Mouse (Mus musculus) forebrain, embryonic 10.5 days (tissue): ENCODE results near the gene Adam33. TPM values are rescaled to one million over a fixed set of nuclear protein-coding genes. Genes with fewer than 3 reads are reported as not detected.
"Not testable (repeated sequence)": the region's sequence is repeated elsewhere in the genome, so short reads cannot be mapped to it uniquely, and the experiment has no call there.

Source experiments
- DNase-seq: peaks from one replicate; pipeline ENCODE4 v3.0.0-alpha.2; 2017; ENCODE audit warnings: low spot score; ENCODE audit errors: extremely low spot score
- H3K27ac ChIP-seq: fragments of 300-500 bp; sonication (generic); 2 replicates; pipeline ENCODE4 v1.5.1; 2016; ENCODE audit warnings: mild to moderate bottlenecking
- H3K27me3 ChIP-seq: fragments of 300-500 bp; sonication (generic); 2 replicates; pipeline ENCODE4 v1.6.1; 2016; ENCODE audit warnings: mild to moderate bottlenecking; ENCODE audit not compliant: poor library complexity, severe bottlenecking
- H3K36me3 ChIP-seq: fragments of 300-500 bp; sonication (generic); replicated peaks from 2 replicates; pipeline ENCODE4 v1.6.1; 2016; ENCODE audit warnings: mild to moderate bottlenecking, moderate library complexity
- H3K4me1 ChIP-seq: fragments of 300-500 bp; sonication (generic); 2 replicates; pipeline ENCODE4 v1.6.1; 2016
- H3K4me3 ChIP-seq: fragments of 300-500 bp; sonication (generic); 2 replicates; pipeline ENCODE4 v1.5.1; 2016; ENCODE audit warnings: mild to moderate bottlenecking, moderate library complexity
- H3K9me3 ChIP-seq: fragments of 300-500 bp; sonication (generic); 2 replicates; pipeline ENCODE4 v1.6.1; 2016; ENCODE audit warnings: mild to moderate bottlenecking, moderate library complexity
- WGBS: fragments of 180-500 bp; shearing (Covaris S2); methylation state at CpG from one replicate; pipeline ENCODE4 v1.1.7; 2016; 5-methylcytosine and 5-hydroxymethylcytosine counted together
- microRNA-seq: library from miRNA; unstranded; fragments of <30 nt; microRNA quantifications from one replicate; pipeline ENCODE4, GENCODE M21; 2017
- polyA plus RNA-seq: library from polyadenylated mRNA; unstranded; fragments of >200 nt; fragmentation: Nextera tagmentation; extraction: Ambion mirVana; gene quantifications from 2 replicates; pipeline ENCODE4 v1.2.1, GENCODE M21; 2016

Gene Adam33
- polyA plus RNA-seq, 1 experiment from 2014 or later: 0.63 TPM

DNA sequence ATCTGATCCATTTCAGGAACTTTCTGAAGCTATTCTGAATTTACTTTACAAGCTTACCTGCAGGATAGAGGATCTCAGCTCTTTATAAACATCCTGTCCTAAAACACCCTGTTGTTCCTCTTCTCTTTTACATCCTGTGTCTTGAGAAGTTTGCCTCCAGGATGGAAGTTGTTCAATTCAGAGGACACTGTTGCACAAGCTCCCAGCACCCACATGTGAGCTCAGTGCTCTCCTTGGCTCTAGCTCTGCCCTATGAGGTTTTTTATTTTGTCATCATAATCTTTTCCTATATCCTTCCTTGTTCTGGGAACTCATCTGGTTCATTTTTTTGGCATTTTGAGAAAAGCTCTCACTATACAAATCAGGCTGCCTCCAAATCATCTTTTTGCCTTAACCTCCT lies 26.9 kb downstream of the Adam33 start:
- Histone ChIP-seq H3K27me3 (peaks cover 46% of the 10 kb centered on the region), H3K27ac (no peak overlapping the region), H3K4me1 (peaks cover 16% of the 10 kb centered on the region), H3K36me3 (no peaks in the 10 kb centered on the region), H3K9me3 (no peaks in the 10 kb centered on the region), H3K4me3 (no peak overlapping the region)
- DNase-seq: no peak

GRCm38 (mm10) chr2:131036343-131036742 lies 27.3 kb downstream of the Adam33 start:
- H3K36me3 ChIP-seq: no peaks in the 10 kb centered on the region
- peaks cover 12% of the 10 kb centered on the region for H3K4me1 ChIP-seq
- H3K4me3 ChIP-seq: no peak overlapping the region
- DNase-seq: no peak
- peaks cover 42% of the 10 kb centered on the region for H3K27me3 ChIP-seq
- no peaks in the 10 kb centered on the region for H3K9me3 ChIP-seq
- H3K27ac ChIP-seq: no peak overlapping the region
- WGBS: 89% methylated on average over 2 of the region's 2 CpGs

DNA sequence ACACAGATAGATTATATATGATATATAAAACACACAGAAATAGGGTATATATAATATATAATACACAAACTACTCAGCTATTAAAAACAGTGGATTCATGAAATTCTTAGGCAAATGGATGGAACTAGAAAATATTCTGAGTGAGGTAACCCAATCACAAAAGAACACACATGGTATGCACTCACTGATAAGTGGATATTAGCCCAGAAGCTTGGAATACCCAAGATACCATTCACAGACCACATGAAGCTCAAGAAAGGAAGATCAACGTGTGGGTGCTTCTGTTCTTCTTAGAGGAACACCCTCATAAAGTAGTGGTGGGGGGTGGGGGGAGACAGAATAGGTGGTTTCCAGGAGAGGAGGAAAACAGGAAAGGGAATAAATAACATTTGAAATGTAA lies 32.2 kb downstream of the Adam33 start:
- not testable (repeated sequence) for H3K9me3 ChIP-seq, H3K4me3 ChIP-seq, H3K4me1 ChIP-seq, DNase-seq, H3K27ac ChIP-seq, H3K36me3 ChIP-seq, H3K27me3 ChIP-seq
- WGBS: 69% methylated on average over 1 of the region's 1 CpGs

DNA sequence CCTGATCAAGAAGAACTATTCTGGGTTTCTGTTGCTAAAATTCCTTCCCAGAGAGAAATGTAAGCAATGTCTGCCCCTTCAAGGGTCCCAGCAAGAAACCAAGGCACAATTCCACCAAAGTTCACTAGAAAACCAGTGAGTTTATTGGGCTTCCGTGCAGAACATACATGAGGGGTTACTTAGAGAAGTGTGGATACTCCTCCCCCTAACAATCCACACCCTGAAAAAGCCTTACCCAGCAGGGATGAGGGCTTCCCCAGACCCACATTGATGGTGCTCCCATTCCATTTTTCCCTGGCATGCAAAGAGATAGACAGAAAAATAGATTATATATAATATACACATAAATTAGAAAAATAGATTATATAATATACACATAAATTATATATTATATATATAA lies 32.6 kb downstream of the Adam33 start:
- no peak for DNase-seq
- Histone ChIP-seq H3K27me3 (no peaks in the 10 kb centered on the region), H3K36me3 (peaks cover 6% of the 10 kb centered on the region), H3K4me3 (no peak overlapping the region), H3K27ac (no peak overlapping the region), H3K9me3 (no peaks in the 10 kb centered on the region), H3K4me1 (no peaks in the 10 kb centered on the region)
- WGBS: 94% methylated on average over 1 of the region's 1 CpGs

DNA sequence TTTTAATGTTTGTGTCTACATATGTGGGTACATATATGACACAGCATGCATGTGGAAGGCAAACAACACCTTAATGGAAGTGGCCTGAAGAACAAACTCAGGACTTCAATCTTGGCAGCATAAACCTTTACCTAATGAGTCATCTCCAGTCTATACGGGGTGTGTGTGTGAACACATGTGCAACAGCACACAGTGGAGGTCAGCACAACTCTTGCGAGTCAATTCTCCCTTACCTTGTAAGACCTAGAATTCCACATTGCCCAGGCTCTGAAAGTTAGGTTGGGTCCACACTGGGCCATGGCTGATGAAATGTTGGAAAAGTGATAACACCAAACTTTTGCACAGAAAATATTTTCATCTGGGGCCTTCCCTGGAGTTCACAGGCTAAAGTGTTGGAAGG lies 33.1 kb downstream of the Adam33 start:
- H3K27me3 ChIP-seq: no peaks in the 10 kb centered on the region
- DNase-seq: no peak
- H3K27ac ChIP-seq: no peak overlapping the region
- 90% methylated on average over 2 of the region's 2 CpGs for WGBS
- H3K9me3 ChIP-seq: no peaks in the 10 kb centered on the region
- H3K4me1 ChIP-seq: no peaks in the 10 kb centered on the region
- no peak overlapping the region for H3K4me3 ChIP-seq
- H3K36me3 ChIP-seq: peaks cover 10% of the 10 kb centered on the region

DNA sequence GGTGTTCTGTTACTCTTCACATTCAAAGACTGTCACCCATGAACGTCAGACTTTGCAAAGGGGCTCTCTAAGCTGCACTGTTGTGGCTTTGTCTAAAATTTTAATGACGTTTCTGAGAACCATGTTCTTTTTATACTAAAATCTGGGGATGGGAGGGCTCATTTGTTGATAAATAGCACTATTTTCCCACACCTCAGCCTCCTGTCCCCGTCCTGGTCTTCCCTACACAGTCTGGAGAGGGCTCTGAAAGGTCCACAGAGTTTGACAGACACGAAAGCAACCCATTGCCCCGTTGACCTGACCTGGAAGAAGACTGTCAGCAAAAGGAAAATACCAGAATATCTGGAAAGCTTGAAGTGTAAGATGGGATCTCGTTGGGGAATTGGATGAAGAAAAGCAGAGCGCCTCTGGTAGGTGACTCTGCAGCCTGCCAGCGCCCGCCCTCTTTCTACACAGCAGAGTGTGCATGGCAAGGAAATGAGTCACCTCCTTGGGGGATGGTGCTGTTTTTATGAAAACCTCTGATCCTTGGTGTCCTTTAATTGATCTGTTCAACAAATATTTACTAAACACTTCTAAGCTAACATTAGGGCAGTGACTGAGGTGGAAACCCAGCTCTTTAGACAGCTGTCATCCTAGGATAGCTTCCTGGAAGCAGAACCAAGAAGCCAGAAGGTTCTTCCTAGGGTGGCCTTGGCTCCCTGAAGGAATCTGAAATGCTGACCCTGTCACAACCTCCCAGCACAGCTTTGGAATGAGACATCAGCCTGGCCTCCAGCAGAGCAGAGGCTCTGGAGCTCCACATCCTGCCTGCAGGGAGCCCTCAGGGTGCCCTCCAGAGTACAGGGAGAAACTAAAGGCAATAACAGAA lies 34.3 kb downstream of the Adam33 start:
- no peak overlapping the region for H3K4me3 ChIP-seq
- 84% methylated on average over 9 of the region's 9 CpGs for WGBS
- peaks cover 17% of the 10 kb centered on the region for H3K36me3 ChIP-seq

GRCm38 (mm10) chr2:131026941-131027340 lies 36.7 kb downstream of the Adam33 start:
- Histone ChIP-seq H3K27me3 (no peaks in the 10 kb centered on the region), H3K4me3 (no peak overlapping the region), H3K27ac (no peak overlapping the region), H3K9me3 (no peaks in the 10 kb centered on the region), H3K4me1 (no peaks in the 10 kb centered on the region), H3K36me3 (peaks cover 38% of the 10 kb centered on the region)
- 90% methylated on average over 3 of the region's 3 CpGs for WGBS
- no peak for DNase-seq

More for the DNA sequence above, 34.3 kb downstream of the Adam33 start:
- Histone ChIP-seq H3K27me3 (no peaks in the 10 kb centered on the region), H3K9me3 (no peaks in the 10 kb centered on the region), H3K4me1 (no peaks in the 10 kb centered on the region), H3K27ac (no peak overlapping the region)
- DNase-seq: no peak

DNA sequence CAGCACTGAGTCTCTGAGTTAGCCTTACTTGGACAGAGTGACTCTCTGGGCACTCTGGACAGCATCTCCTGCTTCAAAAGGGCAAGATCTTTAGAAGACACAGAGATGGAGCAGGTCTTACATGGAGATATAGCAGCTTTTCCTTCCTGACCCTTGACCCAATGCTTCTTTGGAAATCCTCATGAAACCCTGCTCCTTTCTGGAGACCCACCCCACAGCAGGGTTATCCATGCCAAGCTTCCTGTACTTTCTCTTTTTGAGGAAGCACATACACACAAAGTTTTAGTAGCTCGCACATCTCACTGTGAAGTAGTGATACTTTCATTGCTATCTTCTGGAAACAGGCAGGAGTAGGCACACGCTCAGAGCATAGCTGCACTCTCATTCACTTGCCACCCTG lies 38.4 kb downstream of the Adam33 start:
- Histone ChIP-seq H3K4me3 (no peak overlapping the region), H3K4me1 (no peaks in the 10 kb centered on the region), H3K9me3 (no peaks in the 10 kb centered on the region), H3K27me3 (no peaks in the 10 kb centered on the region), H3K36me3 (peaks cover 45% of the 10 kb centered on the region), H3K27ac (no peak overlapping the region)
- DNase-seq: no peak
- 94% methylated on average over 2 of the region's 2 CpGs for WGBS

DNA sequence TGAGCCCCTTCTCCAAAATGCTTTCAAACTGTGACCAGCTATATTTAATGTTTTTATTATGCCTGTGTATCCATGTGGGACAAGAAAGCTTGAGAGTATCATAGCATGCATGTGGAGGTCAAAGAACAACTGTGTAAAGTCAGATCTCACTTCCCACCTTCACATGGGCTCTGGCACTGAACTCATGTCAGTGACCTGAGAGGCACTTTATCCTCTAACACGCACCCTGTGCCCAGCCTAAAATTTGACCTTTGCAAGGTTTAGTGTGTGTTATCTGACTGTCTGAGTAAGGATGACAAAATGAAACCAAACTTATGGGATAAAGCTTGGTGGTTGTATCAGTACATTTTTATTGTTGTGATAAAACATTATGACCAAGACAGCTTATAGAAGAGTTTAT lies 53.0 kb downstream of the Adam33 start:
- peaks cover 29% of the 10 kb centered on the region for H3K36me3 ChIP-seq
- no peaks in the 10 kb centered on the region for H3K9me3 ChIP-seq
- no peak for DNase-seq
- H3K27ac ChIP-seq: no peak overlapping the region
- no peaks in the 10 kb centered on the region for H3K27me3 ChIP-seq
- no peaks in the 10 kb centered on the region for H3K4me1 ChIP-seq
- WGBS: 86% methylated on average over 1 of the region's 1 CpGs
- no peak overlapping the region for H3K4me3 ChIP-seq

DNA sequence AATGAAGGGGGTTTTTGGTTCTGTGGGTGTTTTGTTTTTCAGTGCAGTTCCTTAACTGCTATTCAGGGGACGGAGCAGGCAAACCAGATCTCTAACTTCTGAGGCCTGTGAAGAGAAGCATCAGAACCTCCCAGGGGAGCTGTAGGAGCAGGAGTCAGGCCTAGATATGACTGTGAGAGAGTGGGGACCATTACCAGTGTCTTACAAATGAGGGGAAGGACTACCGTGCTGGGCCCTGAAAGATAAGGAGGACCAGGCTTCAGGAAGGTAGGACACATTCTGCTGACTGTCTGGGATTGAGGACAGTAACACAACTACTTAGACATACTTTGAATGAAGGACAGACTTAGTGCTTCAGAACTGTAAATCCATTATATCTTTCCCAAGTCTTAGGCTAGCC lies 54.5 kb downstream of the Adam33 start:
- H3K27me3 ChIP-seq: no peaks in the 10 kb centered on the region
- peaks cover 31% of the 10 kb centered on the region for H3K36me3 ChIP-seq
- H3K27ac ChIP-seq: no peak overlapping the region
- H3K4me1 ChIP-seq: no peaks in the 10 kb centered on the region
- 84% methylated on average over 2 of the region's 2 CpGs for WGBS
- H3K9me3 ChIP-seq: no peaks in the 10 kb centered on the region
- H3K4me3 ChIP-seq: no peak overlapping the region
- DNase-seq: no peak

Small RNA genes lying within 50 kb of the gene (microRNA-seq; reads per million reads assigned to microRNA genes)
- gene Mir6973b: not detected

Other genes with a start within 250 kb of the Adam33 start
- gene 4930402H24Rik, start 157.4 kb downstream of the Adam33 start, polyA plus RNA-seq: 23.9 and 24.3 TPM in 2 replicates
- gene Atrn, start 157.3 kb downstream of the Adam33 start, polyA plus RNA-seq: 5.4 and 6.6 TPM in 2 replicates
- gene Gfra4, start 20.7 kb downstream of the Adam33 start, polyA plus RNA-seq: 3.1 and 3.3 TPM in 2 replicates
- gene Siglec1, start 23.0 kb upstream of the Adam33 start, polyA plus RNA-seq: 0.09 and 0.12 TPM in 2 replicates
- gene Hspa12b, start 63.5 kb upstream of the Adam33 start, polyA plus RNA-seq: 8.4 and 8.7 TPM in 2 replicates
- not detected in 2 replicates for gene Gm11037, start 69.7 kb upstream of the Adam33 start, polyA plus RNA-seq
- gene 1700037H04Rik, start 96.3 kb upstream of the Adam33 start, polyA plus RNA-seq: 128 and 129 TPM in 2 replicates
- gene Cenpb, start 116.3 kb upstream of the Adam33 start, polyA plus RNA-seq: 8.9 and 10.0 TPM in 2 replicates
- gene Cdc25b, start 123.1 kb upstream of the Adam33 start, polyA plus RNA-seq: 65.9 and 79.3 TPM in 2 replicates
- gene Spef1, start 123.5 kb upstream of the Adam33 start, polyA plus RNA-seq: 4.4 and 4.6 TPM in 2 replicates
- gene Ap5s1, start 143.3 kb upstream of the Adam33 start, polyA plus RNA-seq: 23.2 and 26.9 TPM in 2 replicates
- gene Mavs, start 170.2 kb upstream of the Adam33 start, polyA plus RNA-seq: 19.7 and 20.1 TPM in 2 replicates
- gene Pank2, start 198.7 kb upstream of the Adam33 start, polyA plus RNA-seq: 38.9 and 44.8 TPM in 2 replicates